Mouse (Mus musculus) adipose tissue, adult 10 weeks (tissue): Measurements from ENCODE around the gene Olfr1220. TPM values are rescaled to one million over a fixed set of nuclear protein-coding genes. Genes with fewer than 3 reads are reported as not detected.

ENCODE experiments used
- polyA plus RNA-seq: library from polyadenylated mRNA; stranded (reverse); fragments of 350-450 nt; fragmentation: Illumina TruSeq; extraction: RNeasy Lipid Tissue Mini Kit (QIAGEN cat#74804); gene quantifications from one replicate; pipeline ENCODE4 v1.2.3, GENCODE M21; 2014; ENCODE audit warnings: low read depth, low replicate concordance

Gene Olfr1220
- not detected for polyA plus RNA-seq

DNA sequence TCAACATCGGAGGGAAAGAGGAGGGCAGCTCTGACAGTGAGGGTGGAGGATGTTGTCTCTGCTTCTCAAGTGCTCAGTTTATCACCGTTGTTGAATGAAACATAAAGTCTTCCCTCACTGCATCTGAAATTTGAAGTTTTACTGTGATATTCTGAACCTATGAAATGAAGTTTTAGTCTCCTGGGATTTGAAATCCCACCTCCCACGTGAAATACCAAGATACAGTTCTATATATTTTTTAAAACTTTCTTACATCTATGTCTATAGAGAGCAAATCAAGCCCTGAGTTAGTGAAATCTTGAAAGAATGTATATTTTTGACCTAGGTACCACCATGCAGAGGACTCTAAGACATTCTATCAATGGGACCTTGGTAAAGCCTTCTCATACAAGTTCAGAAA lies at the start of gene Olfr1220:
Gene Olfr1220 (minus strand): TSS at position 101 of the 400 bp plus-strand sequence.

GRCm38 (mm10) chr2:89151460-89151859 lies 44.8 kb upstream of the Olfr1220 start, which contains the start of gene Olfr1223:
Gene Olfr1223 (minus strand): TSS chr2:89151560.

GRCm38 (mm10) chr2:89132954-89133353 lies 26.3 kb upstream of the Olfr1220 start, which contains the start of gene Olfr1222:
Gene Olfr1222 (minus strand): TSS chr2:89133054.

GRCm38 (mm10) chr2:89117183-89117582 lies 10.5 kb upstream of the Olfr1220 start, which contains the start of gene Olfr1221:
Gene Olfr1221 (minus strand): TSS chr2:89117283.

GRCm38 (mm10) chr2:89083413-89083812 lies 23.2 kb downstream of the Olfr1220 start, which contains the start of gene Olfr1219:
Gene Olfr1219 (minus strand): TSS chr2:89083513.

DNA sequence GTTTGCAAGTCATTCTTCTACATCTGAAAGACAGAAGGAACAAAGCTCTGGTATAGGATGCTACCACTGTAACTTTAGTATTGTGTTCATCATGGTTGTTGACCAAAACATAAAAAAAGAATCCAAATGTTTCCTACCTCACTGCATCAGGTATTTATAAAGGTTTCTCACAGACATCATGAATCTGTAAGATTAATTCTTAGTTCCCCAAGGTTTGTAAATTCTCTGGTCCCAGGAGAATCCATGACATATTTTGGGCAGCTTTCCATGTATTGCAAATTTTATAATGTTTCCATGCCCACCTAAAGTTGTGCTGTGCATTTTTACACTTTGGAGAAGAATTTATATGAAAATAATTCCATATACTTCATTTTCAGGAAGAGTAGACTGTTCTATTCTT lies 45.5 kb downstream of the Olfr1220 start, which contains the start of gene Olfr1218:
Gene Olfr1218 (minus strand): TSS at position 101 of the 400 bp plus-strand sequence.

Other genes starting within 250 kb of the Olfr1220 start
- gene Olfr1206, start 243.6 kb downstream of the Olfr1220 start, polyA plus RNA-seq: not detected
- not detected for gene Olfr1208, start 204.5 kb downstream of the Olfr1220 start, polyA plus RNA-seq
- gene Olfr1209, start 191.7 kb downstream of the Olfr1220 start, polyA plus RNA-seq: not detected
- gene Olfr1211, start 168.7 kb downstream of the Olfr1220 start, polyA plus RNA-seq: not detected
- not detected for gene Olfr1212, start 152.9 kb downstream of the Olfr1220 start, polyA plus RNA-seq
- not detected for gene Gm13762, start 126.6 kb downstream of the Olfr1220 start, polyA plus RNA-seq
- gene Olfr1214, start 114.2 kb downstream of the Olfr1220 start, polyA plus RNA-seq: not detected
- gene Olfr1215, start 99.9 kb downstream of the Olfr1220 start, polyA plus RNA-seq: not detected
- gene Olfr1216, start 88.5 kb downstream of the Olfr1220 start, polyA plus RNA-seq: not detected
- gene Olfr1217, start 74.8 kb downstream of the Olfr1220 start, polyA plus RNA-seq: not detected
- gene Olfr1218, start 45.6 kb downstream of the Olfr1220 start, polyA plus RNA-seq: not detected
- not detected for gene Olfr1219, start 23.3 kb downstream of the Olfr1220 start, polyA plus RNA-seq
- gene Olfr1221, start 10.4 kb upstream of the Olfr1220 start, polyA plus RNA-seq: not detected
- not detected for gene Olfr1222, start 26.2 kb upstream of the Olfr1220 start, polyA plus RNA-seq
- not detected for gene Olfr1223, start 44.7 kb upstream of the Olfr1220 start, polyA plus RNA-seq
- not detected for gene Olfr1224-ps1, start 57.3 kb upstream of the Olfr1220 start, polyA plus RNA-seq
- gene Olfr1225, start 67.8 kb upstream of the Olfr1220 start, polyA plus RNA-seq: not detected
- not detected for gene Olfr1226, start 93.2 kb upstream of the Olfr1220 start, polyA plus RNA-seq
- gene Olfr1228, start 147.2 kb upstream of the Olfr1220 start, polyA plus RNA-seq: not detected
- gene Olfr1229, start 181.2 kb upstream of the Olfr1220 start, polyA plus RNA-seq: not detected
- gene Olfr1230, start 190.4 kb upstream of the Olfr1220 start, polyA plus RNA-seq: not detected
- not detected for gene Olfr1231, start 200.2 kb upstream of the Olfr1220 start, polyA plus RNA-seq
- not detected for gene Olfr1232, start 222.8 kb upstream of the Olfr1220 start, polyA plus RNA-seq
- gene Olfr1233, start 235.6 kb upstream of the Olfr1220 start, polyA plus RNA-seq: not detected